Mouse (Mus musculus): Measurements from ENCODE around the gene Hspa1l. TPM values are rescaled to one million over a fixed set of nuclear protein-coding genes. Genes with fewer than 3 reads are reported as not detected.
"Not testable (repeated sequence)": the region's sequence is repeated elsewhere in the genome, so short reads cannot be mapped to it uniquely, and the experiment has no call there.

The Hspa1l gene
- polyA plus RNA-seq, 1 experiment from 2014 or later = 0.93 TPM

DNA sequence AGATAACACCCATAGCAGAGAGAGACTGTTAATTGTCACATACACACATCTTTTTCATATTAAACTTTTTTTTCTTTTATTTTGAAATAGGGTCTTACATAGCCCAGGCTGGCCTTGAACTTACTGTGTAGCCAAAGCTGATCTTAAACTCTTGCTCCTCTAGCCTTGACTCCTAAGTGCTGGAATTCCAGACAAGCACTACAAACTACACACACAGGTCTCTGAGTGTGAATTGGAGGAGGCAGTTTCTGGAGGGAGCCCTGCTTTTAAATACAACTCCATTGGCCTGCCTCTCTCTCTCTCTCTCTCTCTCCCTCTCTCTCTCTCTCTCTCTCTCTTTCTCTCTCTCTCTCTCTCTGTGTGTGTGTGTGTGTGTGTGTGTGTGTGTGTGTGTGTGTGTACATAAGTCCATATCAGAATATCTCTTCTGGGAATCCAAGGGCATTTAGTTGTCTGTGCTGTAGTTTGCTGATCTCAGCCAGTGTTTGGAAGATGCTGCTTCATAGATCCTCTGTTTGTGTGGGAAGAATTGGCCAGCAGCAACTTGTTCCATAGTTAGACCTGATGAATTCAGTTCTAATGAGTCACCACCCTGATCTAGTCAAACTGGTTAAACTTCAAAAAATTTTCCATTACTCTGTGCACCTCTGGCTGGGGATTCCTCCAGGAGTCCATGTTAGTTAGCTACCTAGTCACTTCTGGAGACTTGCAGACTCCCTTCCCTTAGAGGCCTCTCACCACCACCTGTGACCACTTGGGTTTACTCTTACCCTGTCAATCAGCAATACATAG, 11.6 kb upstream of the Hspa1l start:
- no peak overlapping the region for H3K4me3 ChIP-seq (ENCODE audit: low read depth, low read length)
- ATAC-seq (ENCODE audit: low FRiP score) = no peak
- peaks cover 5% of the 10 kb centered on the region for H3K27me3 ChIP-seq (ENCODE audit: control insufficient read depth, insufficient read depth, low read length)
- no peak overlapping the region for H3K4me2 ChIP-seq (replicated peaks; ENCODE audit: low read depth, low read length)
- no peak for DNase-seq (ENCODE audit: low spot score)
- no peaks in the 10 kb centered on the region for H3K36me3 ChIP-seq (ENCODE audit: control insufficient read depth, insufficient read depth, low read length)
- H3K27ac ChIP-seq (ENCODE audit: low read depth, low read length) = no peak overlapping the region
- H3K9me3 ChIP-seq (ENCODE audit: control insufficient read depth, low read length) = no peaks in the 10 kb centered on the region
- H3K9ac ChIP-seq (ENCODE audit: low read depth, low read length) = no peak overlapping the region
- H3K4me1 ChIP-seq (replicated peaks; ENCODE audit: control insufficient read depth, insufficient read depth, low read length) = 0 out of 2 replicates have a peak, but pooled peaks cover 2% of the 10 kb centered on the region

GRCm38 (mm10) chr17:34962125-34962524, 10.4 kb upstream of the Hspa1l start:
- no peak for ATAC-seq (ENCODE audit: low FRiP score)
- 0 out of 2 replicates have a peak, but pooled peaks cover 2% of the 10 kb centered on the region for H3K4me1 ChIP-seq (replicated peaks; ENCODE audit: control insufficient read depth, insufficient read depth, low read length)
- H3K4me3 ChIP-seq (ENCODE audit: low read depth, low read length) = no peak overlapping the region
- no peak overlapping the region for H3K27ac ChIP-seq (ENCODE audit: low read depth, low read length)
- no peaks in the 10 kb centered on the region for H3K36me3 ChIP-seq (ENCODE audit: control insufficient read depth, insufficient read depth, low read length)
- DNase-seq (ENCODE audit: low spot score) = no peak
- H3K27me3 ChIP-seq (ENCODE audit: control insufficient read depth, insufficient read depth, low read length) = no peaks in the 10 kb centered on the region
- no peaks in the 10 kb centered on the region for H3K9me3 ChIP-seq (ENCODE audit: control insufficient read depth, low read length)
- no peak overlapping the region for H3K4me2 ChIP-seq (replicated peaks; ENCODE audit: low read depth, low read length)
- WGBS = 27% methylated on average over 3 of the region's 3 CpGs
- H3K9ac ChIP-seq (ENCODE audit: low read depth, low read length) = no peak overlapping the region

GRCm38 (mm10) chr17:34962841-34963240, 9.7 kb upstream of the Hspa1l start:
- Histone ChIP-seq H3K4me2 (replicated peaks; ENCODE audit: low read depth, low read length) (no peak overlapping the region), H3K36me3 (ENCODE audit: control insufficient read depth, insufficient read depth, low read length) (no peaks in the 10 kb centered on the region), H3K4me1 (replicated peaks; ENCODE audit: control insufficient read depth, insufficient read depth, low read length) (0 out of 2 replicates have a peak, but pooled peaks cover 2% of the 10 kb centered on the region), H3K9ac (ENCODE audit: low read depth, low read length) (no peak overlapping the region), H3K27ac (ENCODE audit: low read depth, low read length) (no peak overlapping the region), H3K27me3 (ENCODE audit: control insufficient read depth, insufficient read depth, low read length) (peaks cover under 1% of the 10 kb centered on the region; the same call in 1 of the 2 replicates), H3K9me3 (ENCODE audit: control insufficient read depth, low read length) (no peaks in the 10 kb centered on the region), H3K4me3 (ENCODE audit: low read depth, low read length) (no peak overlapping the region)
- ATAC-seq (ENCODE audit: low FRiP score) (no peak), DNase-seq (ENCODE audit: low spot score) (no peak)
- 57% methylated on average over 1 of the region's 1 CpGs for WGBS

DNA sequence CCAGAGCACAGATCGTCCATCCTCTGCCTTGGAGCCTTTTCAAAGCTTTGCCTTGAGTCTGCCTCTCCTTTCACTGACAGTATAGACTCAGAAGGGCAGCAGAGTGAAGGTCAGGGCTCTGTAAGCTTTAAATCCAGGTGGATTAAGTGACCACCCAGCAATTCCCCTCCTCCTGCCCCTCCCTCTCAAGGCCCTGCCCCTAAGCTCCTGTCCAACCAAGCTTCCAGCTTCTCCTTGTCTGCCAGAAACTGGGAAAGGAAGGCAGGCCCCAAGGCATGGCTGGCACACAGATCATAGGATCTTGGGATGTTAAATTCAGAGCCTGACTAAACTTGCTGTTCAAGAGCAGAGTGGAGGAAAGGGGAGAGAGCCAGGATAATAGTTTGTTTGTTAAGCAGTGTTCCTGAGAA, 7.9 kb upstream of the Hspa1l start:
- peaks cover 16% of the 10 kb centered on the region for H3K27me3 ChIP-seq (ENCODE audit: control insufficient read depth, insufficient read depth, low read length)
- 0 out of 2 replicates have a peak, but pooled peaks cover 2% of the 10 kb centered on the region for H3K4me1 ChIP-seq (replicated peaks; ENCODE audit: control insufficient read depth, insufficient read depth, low read length)
- no peak overlapping the region for H3K4me3 ChIP-seq (ENCODE audit: low read depth, low read length)
- H3K9ac ChIP-seq (ENCODE audit: low read depth, low read length) = no peak overlapping the region
- H3K27ac ChIP-seq (ENCODE audit: low read depth, low read length) = no peak overlapping the region
- 13% methylated on average over 1 of the region's 1 CpGs for WGBS
- DNase-seq (ENCODE audit: low spot score) (no peak), ATAC-seq (ENCODE audit: low FRiP score) (no peak)
- H3K36me3 ChIP-seq (ENCODE audit: control insufficient read depth, insufficient read depth, low read length) = no peaks in the 10 kb centered on the region
- H3K9me3 ChIP-seq (ENCODE audit: control insufficient read depth, low read length) = no peaks in the 10 kb centered on the region
- no peak overlapping the region for H3K4me2 ChIP-seq (replicated peaks; ENCODE audit: low read depth, low read length)

DNA sequence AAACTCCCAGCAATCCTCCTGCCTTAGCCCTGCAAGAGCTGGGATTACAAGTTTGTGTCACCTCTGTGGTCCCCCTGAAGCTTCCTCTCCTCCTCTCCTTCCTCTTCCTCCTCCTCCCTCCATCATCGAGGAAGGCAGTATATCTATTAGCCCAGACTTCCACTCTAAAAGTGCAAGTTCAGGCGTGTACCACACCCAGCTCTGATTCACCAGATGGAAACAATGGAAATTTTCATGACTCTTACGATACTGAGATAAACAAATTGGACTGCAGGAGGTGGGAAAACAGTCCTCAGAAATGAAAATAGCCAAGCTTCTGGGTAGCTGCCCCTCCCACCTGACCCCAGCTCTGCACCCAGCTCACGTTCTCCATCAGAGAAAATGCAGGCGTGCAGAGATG, 6.9 kb upstream of the Hspa1l start:
- Histone ChIP-seq H3K4me2 (replicated peaks; ENCODE audit: low read depth, low read length) (no peak overlapping the region), H3K4me1 (replicated peaks; ENCODE audit: control insufficient read depth, insufficient read depth, low read length) (no peaks in the 10 kb centered on the region), H3K36me3 (ENCODE audit: control insufficient read depth, insufficient read depth, low read length) (no peaks in the 10 kb centered on the region), H3K9ac (ENCODE audit: low read depth, low read length) (no peak overlapping the region), H3K9me3 (ENCODE audit: control insufficient read depth, low read length) (no peaks in the 10 kb centered on the region), H3K4me3 (ENCODE audit: low read depth, low read length) (no peak overlapping the region), H3K27me3 (ENCODE audit: control insufficient read depth, insufficient read depth, low read length) (peaks cover 18% of the 10 kb centered on the region), H3K27ac (ENCODE audit: low read depth, low read length) (no peak overlapping the region)
- DNase-seq (ENCODE audit: low spot score) (no peak), ATAC-seq (ENCODE audit: low FRiP score) (no peak)
- WGBS = 83% methylated on average over 5 of the region's 5 CpGs

DNA sequence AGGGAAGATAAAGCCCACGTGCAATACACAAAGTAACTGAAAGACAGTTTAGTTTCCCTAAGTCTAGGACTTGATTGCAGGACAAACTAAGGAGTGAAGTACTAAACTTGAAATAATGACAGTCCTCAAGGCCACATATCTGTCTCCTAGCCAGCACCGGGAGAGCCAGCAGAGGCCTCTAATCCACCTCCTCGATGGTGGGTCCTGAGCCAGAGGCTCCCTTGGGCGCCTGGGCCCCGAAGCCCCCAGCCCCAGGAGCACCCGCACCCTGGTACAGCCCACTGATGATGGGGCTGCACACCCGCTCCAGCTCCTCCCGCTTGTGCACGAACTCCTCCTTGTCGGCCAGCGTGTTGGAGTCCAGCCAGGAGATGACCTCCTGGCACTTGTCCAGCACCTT, 2.7 kb upstream of the Hspa1l start, which contains the start of gene Gm20481:
TSS of gene Gm20481 (plus strand) at position 91 of the 400 bp plus-strand sequence.
- H3K27ac ChIP-seq (ENCODE audit: low read depth, low read length); H3K36me3 ChIP-seq (ENCODE audit: control insufficient read depth, insufficient read depth, low read length); H3K9me3 ChIP-seq (ENCODE audit: control insufficient read depth, low read length); DNase-seq (ENCODE audit: low spot score); ATAC-seq (ENCODE audit: low FRiP score); H3K4me1 ChIP-seq (replicated peaks; ENCODE audit: control insufficient read depth, insufficient read depth, low read length); H3K4me3 ChIP-seq (ENCODE audit: low read depth, low read length); H3K9ac ChIP-seq (ENCODE audit: low read depth, low read length); H3K4me2 ChIP-seq (replicated peaks; ENCODE audit: low read depth, low read length): not testable (repeated sequence)
- WGBS = 60% methylated on average over 6 of the region's 11 CpGs
- peaks cover 18% of the 10 kb centered on the region for H3K27me3 ChIP-seq (ENCODE audit: control insufficient read depth, insufficient read depth, low read length)

GRCm38 (mm10) chr17:34970850-34971249, 1.7 kb upstream of the Hspa1l start:
- H3K36me3 ChIP-seq (ENCODE audit: control insufficient read depth, insufficient read depth, low read length); H3K9ac ChIP-seq (ENCODE audit: low read depth, low read length); H3K9me3 ChIP-seq (ENCODE audit: control insufficient read depth, low read length); H3K4me2 ChIP-seq (replicated peaks; ENCODE audit: low read depth, low read length); H3K4me1 ChIP-seq (replicated peaks; ENCODE audit: control insufficient read depth, insufficient read depth, low read length); H3K27ac ChIP-seq (ENCODE audit: low read depth, low read length); H3K4me3 ChIP-seq (ENCODE audit: low read depth, low read length); DNase-seq (ENCODE audit: low spot score); ATAC-seq (ENCODE audit: low FRiP score): not testable (repeated sequence)
- 35% methylated on average over 23 of the region's 37 CpGs for WGBS
- H3K27me3 ChIP-seq (ENCODE audit: control insufficient read depth, insufficient read depth, low read length) = peaks cover 18% of the 10 kb centered on the region

DNA sequence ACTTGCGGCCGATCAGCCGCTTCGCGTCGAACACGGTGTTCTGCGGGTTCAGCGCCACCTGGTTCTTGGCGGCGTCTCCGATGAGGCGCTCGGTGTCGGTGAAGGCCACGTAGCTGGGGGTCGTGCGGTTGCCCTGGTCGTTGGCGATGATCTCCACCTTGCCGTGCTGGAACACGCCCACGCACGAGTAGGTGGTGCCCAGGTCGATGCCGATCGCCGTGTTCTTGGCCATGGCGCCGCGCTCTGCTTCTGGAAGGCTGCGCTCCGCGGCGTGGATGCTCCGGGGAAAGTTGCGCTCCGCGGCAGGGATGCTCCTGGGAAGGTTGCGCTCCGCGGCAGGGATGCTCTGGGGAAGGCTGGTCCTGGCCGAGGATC, 822 bp upstream of the Hspa1l start:
- ATAC-seq (ENCODE audit: low FRiP score) = peak; percentile 56
- H3K27me3 ChIP-seq (ENCODE audit: control insufficient read depth, insufficient read depth, low read length) = peaks cover 18% of the 10 kb centered on the region
- not testable (repeated sequence) for H3K36me3 ChIP-seq (ENCODE audit: control insufficient read depth, insufficient read depth, low read length); DNase-seq (ENCODE audit: low spot score); H3K9ac ChIP-seq (ENCODE audit: low read depth, low read length); H3K4me1 ChIP-seq (replicated peaks; ENCODE audit: control insufficient read depth, insufficient read depth, low read length); H3K27ac ChIP-seq (ENCODE audit: low read depth, low read length); H3K9me3 ChIP-seq (ENCODE audit: control insufficient read depth, low read length)
- peak overlapping the region; percentile 54 for H3K4me2 ChIP-seq (replicated peaks; ENCODE audit: low read depth, low read length)
- H3K4me3 ChIP-seq (ENCODE audit: low read depth, low read length) = peak overlapping the region; percentile 19
- WGBS = 4% methylated on average over 11 of the region's 43 CpGs
